Mouse (Mus musculus) kidney, embryonic 16.5 days (tissue): ENCODE data around the gene Gipc1. TPM values are rescaled to one million over a fixed set of nuclear protein-coding genes. Genes with fewer than 3 reads are reported as not detected.

ENCODE experiments used
- ATAC-seq: fragments of 200-750 bp; cut with Nextera tagmentation; 2 replicates; pipeline ENCODE4 v1.8.0; 2017; ENCODE audit warnings: moderate TSS enrichment; ENCODE audit not compliant: low FRiP score, low TSS enrichment
- H3K27ac ChIP-seq: fragments of 300-500 bp; sonication (generic); 2 replicates; pipeline ENCODE4 v1.5.1; 2014; ENCODE audit warnings: low read length
- H3K27me3 ChIP-seq: fragments of 300-500 bp; sonication (generic); 2 replicates; pipeline ENCODE4 v1.6.1; 2014; ENCODE audit warnings: low read length, control low read depth, mixed read lengths; ENCODE audit not compliant: insufficient read depth
- H3K36me3 ChIP-seq: fragments of 300-500 bp; sonication (generic); 2 replicates; pipeline ENCODE4 v1.6.1; 2014; ENCODE audit warnings: low read length, control low read depth, mixed read lengths; ENCODE audit not compliant: insufficient read depth
- H3K4me1 ChIP-seq: fragments of 300-500 bp; sonication (generic); 2 replicates; pipeline ENCODE4 v1.6.1; 2014; ENCODE audit warnings: low read length, control low read depth, mixed read lengths; ENCODE audit not compliant: insufficient read depth
- H3K4me2 ChIP-seq: fragments of 300-500 bp; sonication (generic); replicated peaks from 2 replicates; pipeline ENCODE4 v1.6.1; 2014; ENCODE audit warnings: low read depth, low read length
- H3K4me3 ChIP-seq: fragments of 300-500 bp; sonication (generic); 2 replicates; pipeline ENCODE4 v1.5.1; 2014; ENCODE audit warnings: mild to moderate bottlenecking, low read length
- H3K9ac ChIP-seq: fragments of 300-500 bp; sonication (generic); replicated peaks from 2 replicates; pipeline ENCODE4 v1.6.1; 2014; ENCODE audit warnings: low read length
- H3K9me3 ChIP-seq: fragments of 300-500 bp; sonication (generic); 2 replicates; pipeline ENCODE4 v1.6.1; 2016; ENCODE audit warnings: low read length, control low read depth
- WGBS: fragments of 180-500 bp; shearing (Covaris S2); extraction: QIAGEN DNeasy Blood & Tissue Kit; methylation state at CpG from one replicate; pipeline ENCODE4 v1.1.7; 2014; 5-methylcytosine and 5-hydroxymethylcytosine counted together
- polyA plus RNA-seq: library from polyadenylated mRNA; unstranded; fragments of >200 nt; fragmentation: Nextera tagmentation; extraction: Ambion mirVana; gene quantifications from 2 replicates; pipeline ENCODE4 v1.2.1, GENCODE M21; 2015

Gipc1 gene
- 227 and 237 TPM in 2 replicates for polyA plus RNA-seq

- 5% methylated on average over 43 of the region's 50 CpGs for WGBS
- Histone ChIP-seq H3K36me3 (no peaks in the 10 kb centered on the region; the same call in 1 of the 2 replicates), H3K9me3 (no peaks in the 10 kb centered on the region), H3K27ac (peak within 1 kb of the TSS; percentile 92), H3K4me1 (peaks cover 24% of the 10 kb centered on the region), H3K4me3 (peak within 1 kb of the TSS; percentile 91), H3K9ac (peak within 1 kb of the TSS; percentile 96), H3K27me3 (no peaks in the 10 kb centered on the region), H3K4me2 (peak within 1 kb of the TSS; percentile 87)
- ATAC-seq: peak; percentile 96
These were observed at the start of gene Gipc1 for GRCm38 (mm10) chr8:83652030-83652743. Gene Gipc1, plus strand, starts transcription at chr8:83652677.

- WGBS: under 1% methylated on average over 68 of the region's 69 CpGs
- Histone ChIP-seq H3K27me3 (no peaks in the 10 kb centered on the region), H3K9ac (peak within 1 kb of the TSS; percentile 97), H3K4me2 (peak within 1 kb of the TSS; percentile 84), H3K27ac (peak within 1 kb of the TSS; percentile 98), H3K4me1 (peaks cover 22% of the 10 kb centered on the region), H3K4me3 (peak within 1 kb of the TSS; percentile 88), H3K9me3 (no peaks in the 10 kb centered on the region), H3K36me3 (peaks cover 30% of the 10 kb centered on the region)
- peak; percentile 98 for ATAC-seq
These were observed 44.6 kb upstream of the Gipc1 start, which contains the start of the genes Tecr and Dnajb1 for GRCm38 (mm10) chr8:83607661-83608397. Gene Tecr, minus strand, starts transcription at chr8:83607971. Gene Dnajb1, plus strand, starts transcription at chr8:83608193.

GRCm38 (mm10) chr8:83608398-83608829 is 44.1 kb upstream of the Gipc1 start:
- Histone ChIP-seq H3K27me3 (no peaks in the 10 kb centered on the region), H3K4me3 (peak overlapping the region; percentile 88), H3K36me3 (peaks cover 35% of the 10 kb centered on the region), H3K9me3 (no peaks in the 10 kb centered on the region), H3K4me2 (peak overlapping the region; percentile 84), H3K9ac (peak overlapping the region; percentile 97), H3K27ac (peak overlapping the region; percentile 98), H3K4me1 (peaks cover 22% of the 10 kb centered on the region)
- ATAC-seq: peak; percentile 81
- under 1% methylated on average over 51 of the region's 51 CpGs for WGBS

GRCm38 (mm10) chr8:83609086-83609485 is 43.4 kb upstream of the Gipc1 start:
- Histone ChIP-seq H3K36me3 (peaks cover 35% of the 10 kb centered on the region), H3K9me3 (no peaks in the 10 kb centered on the region), H3K27me3 (no peaks in the 10 kb centered on the region), H3K4me1 (peaks cover 22% of the 10 kb centered on the region), H3K4me3 (peak overlapping the region; percentile 88), H3K9ac (peak overlapping the region; percentile 97), H3K4me2 (peak overlapping the region; percentile 84), H3K27ac (peak overlapping the region; percentile 98)
- ATAC-seq: no peak
- WGBS: 14% methylated on average over 9 of the region's 9 CpGs

GRCm38 (mm10) chr8:83609547-83610180 is 42.8 kb upstream of the Gipc1 start:
- peak overlapping the region; percentile 88 for H3K4me3 ChIP-seq
- no peak overlapping the region for H3K27ac ChIP-seq
- peak overlapping the region; percentile 97 for H3K9ac ChIP-seq
- H3K4me1 ChIP-seq: peaks cover 22% of the 10 kb centered on the region
- H3K9me3 ChIP-seq: no peaks in the 10 kb centered on the region
- peak overlapping the region; percentile 84 for H3K4me2 ChIP-seq
- WGBS: 86% methylated on average over 10 of the region's 10 CpGs
- H3K36me3 ChIP-seq: peaks cover 35% of the 10 kb centered on the region
- H3K27me3 ChIP-seq: no peaks in the 10 kb centered on the region
- ATAC-seq: no peak

- H3K9ac ChIP-seq: no peak overlapping the region
- ATAC-seq: no peak
- H3K9me3 ChIP-seq: no peaks in the 10 kb centered on the region
- no peak overlapping the region for H3K4me2 ChIP-seq
- WGBS: 91% methylated on average over 4 of the region's 4 CpGs
- no peaks in the 10 kb centered on the region for H3K27me3 ChIP-seq
- H3K4me3 ChIP-seq: no peak overlapping the region
- H3K36me3 ChIP-seq: peaks cover 35% of the 10 kb centered on the region
- H3K4me1 ChIP-seq: peaks cover 18% of the 10 kb centered on the region
- no peak overlapping the region for H3K27ac ChIP-seq
These were observed 40.6 kb upstream of the Gipc1 start for GRCm38 (mm10) chr8:83611921-83612320.

- H3K4me2 ChIP-seq: no peak overlapping the region
- peaks cover 35% of the 10 kb centered on the region for H3K36me3 ChIP-seq
- 91% methylated on average over 4 of the region's 4 CpGs for WGBS
- peaks cover 13% of the 10 kb centered on the region for H3K4me1 ChIP-seq
- H3K9me3 ChIP-seq: no peaks in the 10 kb centered on the region
- H3K27me3 ChIP-seq: no peaks in the 10 kb centered on the region
- no peak overlapping the region for H3K4me3 ChIP-seq
- no peak overlapping the region for H3K9ac ChIP-seq
- H3K27ac ChIP-seq: no peak overlapping the region
- no peak for ATAC-seq
These were observed 38.8 kb upstream of the Gipc1 start for GRCm38 (mm10) chr8:83613695-83614094.

GRCm38 (mm10) chr8:83616625-83617024 is 35.9 kb upstream of the Gipc1 start:
- Histone ChIP-seq H3K9ac (no peak overlapping the region), H3K4me2 (no peak overlapping the region), H3K9me3 (no peaks in the 10 kb centered on the region), H3K4me3 (no peak overlapping the region), H3K36me3 (peaks cover 17% of the 10 kb centered on the region), H3K4me1 (no peaks in the 10 kb centered on the region), H3K27ac (no peak overlapping the region), H3K27me3 (no peaks in the 10 kb centered on the region)
- ATAC-seq: no peak

GRCm38 (mm10) chr8:83617111-83617510 is 35.4 kb upstream of the Gipc1 start:
- Histone ChIP-seq H3K36me3 (peaks cover 12% of the 10 kb centered on the region), H3K4me1 (no peaks in the 10 kb centered on the region), H3K9me3 (no peaks in the 10 kb centered on the region), H3K27ac (no peak overlapping the region), H3K27me3 (no peaks in the 10 kb centered on the region), H3K4me3 (no peak overlapping the region), H3K4me2 (no peak overlapping the region), H3K9ac (no peak overlapping the region)
- WGBS: 79% methylated on average over 2 of the region's 2 CpGs
- no peak for ATAC-seq
